Mouse (Mus musculus): Measurements from ENCODE around the gene Sf3b3. TPM values are rescaled to one million over a fixed set of nuclear protein-coding genes. Genes with fewer than 3 reads are reported as not detected.

The Sf3b3 gene
- polyA plus RNA-seq, 1 experiment from 2014 or later, result 133 TPM

DNA sequence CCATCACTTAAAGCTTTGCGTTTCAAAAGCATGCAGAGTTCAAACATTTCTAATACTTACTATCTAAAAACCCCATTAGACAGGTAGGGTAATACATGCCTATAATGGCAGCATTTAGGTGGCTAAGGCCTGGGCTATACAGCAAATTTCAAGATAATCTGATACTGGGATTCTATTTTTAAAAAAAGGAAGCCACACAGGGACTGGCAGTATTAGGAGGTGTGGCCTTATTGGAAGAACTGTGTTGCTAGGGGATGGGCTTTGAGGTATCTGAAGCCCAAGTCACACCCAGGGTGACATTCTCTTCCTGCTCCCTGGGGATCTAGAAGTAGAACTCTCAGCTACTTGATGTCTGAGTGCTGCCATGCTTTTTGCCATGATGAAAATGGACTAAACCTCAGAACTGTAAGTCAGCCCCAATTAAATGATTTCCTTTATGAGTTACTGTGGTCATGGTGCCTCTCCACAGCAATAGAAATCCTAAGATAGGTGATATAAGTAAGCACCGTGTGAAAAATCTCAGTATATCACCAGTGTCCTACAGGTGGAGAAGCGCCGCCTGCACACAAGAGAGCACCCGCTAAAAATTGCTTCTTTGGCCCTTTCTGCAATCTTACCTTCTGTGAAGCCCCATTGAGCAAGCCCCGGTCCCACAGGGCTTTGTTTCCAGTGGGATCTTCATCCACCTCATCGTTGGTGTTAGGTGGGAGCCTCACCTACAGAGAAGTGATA is 34.1 kb downstream of the Sf3b3 start:
- 96% methylated on average over 7 of the region's 7 CpGs for WGBS
- no peak overlapping the region for H3K4me2 ChIP-seq (replicated peaks)

DNA sequence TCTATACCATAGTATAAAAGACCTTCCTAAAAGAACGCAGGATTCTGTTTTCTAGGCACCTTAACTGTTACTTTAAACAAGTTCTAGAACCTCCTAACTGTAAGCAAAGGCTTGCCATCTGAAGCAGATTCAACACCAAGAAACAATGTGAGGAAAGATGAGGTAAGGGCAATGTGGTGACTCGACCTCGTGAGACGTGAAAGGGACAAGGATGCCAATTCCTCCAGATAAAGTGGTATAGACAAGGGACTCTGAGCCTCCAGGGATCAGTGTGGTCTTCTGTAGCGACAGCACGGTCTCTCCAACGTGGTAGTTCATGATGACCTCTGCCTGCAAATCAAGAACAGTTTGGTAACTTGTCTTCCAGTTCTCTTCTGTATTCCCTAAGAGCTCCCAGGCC is 34.8 kb downstream of the Sf3b3 start:
- H3K27me3 ChIP-seq, result no peaks in the 10 kb centered on the region
- WGBS, result 94% methylated on average over 7 of the region's 7 CpGs
- no peak overlapping the region for H3K4me2 ChIP-seq (replicated peaks)
- H3K27ac ChIP-seq, result no peak overlapping the region
- H3K9ac ChIP-seq (replicated peaks), result no peak overlapping the region
- no peak overlapping the region for H3K4me3 ChIP-seq (replicated peaks)
- no peak for ATAC-seq
- H3K9me3 ChIP-seq, result no peaks in the 10 kb centered on the region
- peaks cover 84% of the 10 kb centered on the region for H3K36me3 ChIP-seq
- H3K4me1 ChIP-seq (replicated peaks), result no peaks in the 10 kb centered on the region

More for the DNA sequence above, 34.1 kb downstream of the Sf3b3 start:
- no peaks in the 10 kb centered on the region for H3K27me3 ChIP-seq
- no peaks in the 10 kb centered on the region for H3K4me1 ChIP-seq (replicated peaks)
- peaks cover 91% of the 10 kb centered on the region for H3K36me3 ChIP-seq
- H3K4me3 ChIP-seq (replicated peaks), result no peak overlapping the region
- ATAC-seq, result no peak
- no peak overlapping the region for H3K9ac ChIP-seq (replicated peaks)
- no peaks in the 10 kb centered on the region for H3K9me3 ChIP-seq
- H3K27ac ChIP-seq, result no peak overlapping the region

DNA sequence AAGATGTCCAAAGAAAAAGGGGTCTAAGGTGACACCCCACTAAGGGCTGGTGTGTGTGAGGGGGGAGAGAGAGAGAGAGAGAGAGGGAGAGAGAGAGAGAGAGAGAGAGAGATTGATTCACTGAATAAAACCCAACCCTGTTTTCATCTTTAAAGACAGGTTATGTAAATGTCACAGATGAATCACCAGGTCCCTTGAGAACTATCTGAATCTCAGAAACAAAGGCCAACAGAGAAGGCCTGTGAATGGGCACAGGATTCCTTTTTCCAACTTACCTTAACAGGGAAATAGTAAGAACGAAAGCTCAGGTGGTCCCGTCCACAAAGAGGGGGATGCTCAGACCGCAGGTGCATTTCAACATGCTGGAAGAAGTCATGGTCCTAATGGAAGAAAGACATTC is 35.5 kb downstream of the Sf3b3 start:
- ATAC-seq, result no peak
- Histone ChIP-seq H3K27me3 (no peaks in the 10 kb centered on the region), H3K4me2 (replicated peaks) (no peak overlapping the region), H3K27ac (no peak overlapping the region), H3K9me3 (no peaks in the 10 kb centered on the region), H3K9ac (replicated peaks) (no peak overlapping the region), H3K4me1 (replicated peaks) (no peaks in the 10 kb centered on the region), H3K4me3 (replicated peaks) (no peak overlapping the region), H3K36me3 (peaks cover 78% of the 10 kb centered on the region)
- 97% methylated on average over 3 of the region's 3 CpGs for WGBS

DNA sequence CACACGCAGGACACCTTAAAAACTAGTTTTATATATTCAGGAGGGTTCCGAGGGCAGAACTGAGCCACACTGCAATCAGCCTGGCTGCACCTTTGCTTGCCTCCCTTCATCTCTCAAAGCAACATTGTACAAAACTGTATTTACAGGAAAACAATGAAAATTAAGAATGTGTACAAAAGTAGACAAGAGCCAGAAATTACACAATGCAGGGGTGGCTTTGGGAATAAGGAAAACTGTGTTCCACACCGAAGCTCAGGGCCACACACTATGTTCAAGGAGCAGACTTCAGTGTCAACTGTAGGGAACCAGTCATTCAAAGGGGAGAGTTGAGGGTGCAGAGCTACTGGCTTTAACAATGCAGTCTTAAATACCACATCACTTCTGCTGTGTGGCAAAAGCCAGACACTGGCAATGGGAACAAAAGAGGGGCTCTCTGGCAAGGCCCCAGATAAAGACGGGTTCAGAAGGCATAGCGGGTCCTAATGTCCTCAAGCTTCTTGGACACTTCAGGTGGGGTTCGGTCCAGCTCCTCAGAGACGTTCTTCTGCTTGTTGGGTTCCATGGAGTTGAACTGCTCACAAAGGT is 36.0 kb downstream of the Sf3b3 start:
- 85% methylated on average over 7 of the region's 7 CpGs for WGBS
- no peak overlapping the region for H3K9ac ChIP-seq (replicated peaks)
- no peaks in the 10 kb centered on the region for H3K27me3 ChIP-seq
- no peak overlapping the region for H3K4me2 ChIP-seq (replicated peaks)
- no peaks in the 10 kb centered on the region for H3K9me3 ChIP-seq
- H3K36me3 ChIP-seq, result peaks cover 73% of the 10 kb centered on the region
- no peak overlapping the region for H3K4me3 ChIP-seq (replicated peaks)
- H3K4me1 ChIP-seq (replicated peaks), result no peaks in the 10 kb centered on the region
- no peak overlapping the region for H3K27ac ChIP-seq
- no peak for ATAC-seq

DNA sequence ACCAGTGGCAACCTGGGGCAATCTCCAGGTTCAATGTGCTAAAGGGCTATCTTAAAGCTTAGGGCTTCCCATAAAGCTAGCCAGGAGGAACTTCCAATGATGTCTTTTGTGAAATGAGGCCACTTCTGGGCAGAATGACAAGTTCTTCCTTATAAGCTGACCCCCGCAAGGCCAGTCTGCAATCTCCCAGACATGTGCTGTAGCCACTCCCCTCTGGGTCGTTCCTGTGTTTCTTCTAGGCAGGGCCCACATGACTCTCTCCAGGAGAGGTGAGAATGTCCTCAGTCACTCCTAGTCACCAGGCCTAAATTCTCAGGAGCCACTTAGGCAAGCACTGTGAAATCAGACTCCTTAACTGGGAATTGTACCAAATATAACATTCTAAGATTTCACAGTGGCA is 36.8 kb downstream of the Sf3b3 start:
- no peaks in the 10 kb centered on the region for H3K4me1 ChIP-seq (replicated peaks)
- ATAC-seq, result no peak
- H3K36me3 ChIP-seq, result peaks cover 65% of the 10 kb centered on the region
- no peak overlapping the region for H3K4me3 ChIP-seq (replicated peaks)
- no peaks in the 10 kb centered on the region for H3K27me3 ChIP-seq
- H3K27ac ChIP-seq, result no peak overlapping the region
- no peak overlapping the region for H3K9ac ChIP-seq (replicated peaks)
- WGBS, result 70% methylated on average over 2 of the region's 2 CpGs
- no peaks in the 10 kb centered on the region for H3K9me3 ChIP-seq
- no peak overlapping the region for H3K4me2 ChIP-seq (replicated peaks)

DNA sequence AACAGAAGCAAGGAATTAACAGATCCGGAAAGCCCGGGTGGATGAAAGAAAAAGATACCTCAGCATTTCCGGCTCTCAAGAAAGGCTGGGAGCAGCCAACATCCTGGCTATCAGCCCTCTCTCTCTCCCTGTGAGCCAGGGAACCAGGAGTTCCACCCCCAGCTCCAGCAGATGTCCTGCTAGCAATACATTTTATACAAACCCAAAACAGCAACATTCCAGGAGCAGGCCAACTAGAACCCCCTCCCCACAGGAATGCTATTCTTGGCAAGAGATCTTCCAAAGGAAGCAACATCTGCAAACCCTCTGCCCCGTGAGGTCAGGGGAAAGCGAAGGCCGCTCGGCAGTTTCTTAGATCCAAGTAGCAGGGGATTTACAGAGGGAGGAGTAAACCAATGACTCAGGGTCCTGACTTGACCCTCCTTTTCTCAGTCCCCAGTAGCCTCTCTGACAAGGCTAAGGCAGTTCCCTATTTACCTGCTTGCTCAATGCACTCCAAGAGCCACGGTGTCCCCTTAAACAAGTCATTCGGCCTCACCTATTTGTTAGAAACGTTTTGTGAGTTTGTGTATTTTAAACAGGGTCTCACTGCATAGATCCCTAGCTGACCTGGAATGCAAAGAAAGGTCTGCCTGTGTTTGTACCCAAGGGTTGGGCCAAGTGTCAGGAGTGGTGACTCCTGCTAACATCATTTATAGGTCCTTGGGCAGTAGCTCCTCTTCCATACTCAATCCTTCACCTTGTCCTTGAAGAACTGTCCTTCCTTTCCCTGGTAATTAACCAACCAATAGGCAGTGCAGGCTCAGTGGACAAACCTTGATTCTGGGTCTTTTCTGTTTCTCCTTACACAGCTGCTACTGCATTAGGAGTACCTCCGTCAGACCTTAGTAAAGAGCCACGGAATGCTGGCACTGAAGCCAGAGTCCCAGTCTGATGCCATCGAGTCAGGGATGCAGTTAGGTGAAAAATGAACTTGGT is 37.8 kb downstream of the Sf3b3 start:
- Histone ChIP-seq H3K36me3 (peaks cover 55% of the 10 kb centered on the region), H3K27ac (no peak overlapping the region), H3K4me1 (replicated peaks) (no peaks in the 10 kb centered on the region), H3K9me3 (no peaks in the 10 kb centered on the region), H3K4me2 (replicated peaks) (no peak overlapping the region), H3K4me3 (replicated peaks) (no peak overlapping the region), H3K9ac (replicated peaks) (no peak overlapping the region), H3K27me3 (no peaks in the 10 kb centered on the region)
- 71% methylated on average over 13 of the region's 13 CpGs for WGBS
- ATAC-seq, result no peak

DNA sequence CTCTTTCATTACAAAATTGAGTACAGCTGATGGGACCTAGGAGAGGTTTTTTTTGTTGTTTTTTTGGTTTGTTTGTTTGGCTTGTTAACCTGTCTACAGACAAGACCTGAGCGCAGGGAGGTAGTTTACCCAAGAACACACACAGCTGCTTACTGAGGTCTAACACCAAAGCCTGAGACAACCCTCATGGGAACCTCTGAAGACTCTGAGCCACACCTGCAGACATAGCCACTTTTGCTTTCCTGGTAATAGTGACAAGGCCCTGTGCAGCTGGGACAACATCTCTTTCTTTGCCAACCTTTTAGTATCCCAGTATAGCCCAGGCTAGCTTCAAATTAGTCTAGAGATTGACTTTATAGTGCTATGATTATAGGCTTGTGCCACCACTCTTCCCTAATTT is 40.4 kb downstream of the Sf3b3 start:
- Histone ChIP-seq H3K4me1 (replicated peaks) (no peaks in the 10 kb centered on the region), H3K36me3 (peaks cover 28% of the 10 kb centered on the region), H3K4me3 (replicated peaks) (no peak overlapping the region), H3K4me2 (replicated peaks) (no peak overlapping the region), H3K9me3 (no peaks in the 10 kb centered on the region), H3K27ac (no peak overlapping the region), H3K27me3 (no peaks in the 10 kb centered on the region), H3K9ac (replicated peaks) (no peak overlapping the region)
- ATAC-seq, result no peak
- whole genome bisulfite sequencing, result 100% methylated on average over 1 of the region's 1 CpGs

DNA sequence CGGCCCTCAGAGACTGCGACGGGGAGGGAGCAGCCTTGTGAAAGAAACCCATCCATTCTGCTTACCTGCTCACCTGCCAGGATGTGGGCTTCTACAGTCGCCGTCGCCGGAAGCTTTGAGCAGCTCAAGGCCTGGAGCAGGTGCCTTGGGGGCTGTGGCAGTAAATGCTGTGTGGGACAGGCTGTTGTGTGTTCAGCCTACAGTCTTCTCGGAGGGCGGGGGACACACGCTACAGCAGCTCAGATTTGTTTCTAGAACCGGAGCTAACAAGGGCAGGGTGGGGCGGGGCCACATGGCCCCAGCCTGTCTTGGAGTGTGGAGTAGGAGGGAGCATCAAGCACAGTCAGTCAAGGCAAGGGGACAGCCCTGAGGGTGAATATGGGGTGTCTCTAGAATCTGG is 40.9 kb downstream of the Sf3b3 start, which contains the start of gene Il34:
Gene Il34, minus strand, starts transcription at position 256 of the 400 bp plus-strand sequence.
- Histone ChIP-seq H3K27me3 (no peaks in the 10 kb centered on the region), H3K9ac (replicated peaks) (no peak within 1 kb of the TSS)

DNA sequence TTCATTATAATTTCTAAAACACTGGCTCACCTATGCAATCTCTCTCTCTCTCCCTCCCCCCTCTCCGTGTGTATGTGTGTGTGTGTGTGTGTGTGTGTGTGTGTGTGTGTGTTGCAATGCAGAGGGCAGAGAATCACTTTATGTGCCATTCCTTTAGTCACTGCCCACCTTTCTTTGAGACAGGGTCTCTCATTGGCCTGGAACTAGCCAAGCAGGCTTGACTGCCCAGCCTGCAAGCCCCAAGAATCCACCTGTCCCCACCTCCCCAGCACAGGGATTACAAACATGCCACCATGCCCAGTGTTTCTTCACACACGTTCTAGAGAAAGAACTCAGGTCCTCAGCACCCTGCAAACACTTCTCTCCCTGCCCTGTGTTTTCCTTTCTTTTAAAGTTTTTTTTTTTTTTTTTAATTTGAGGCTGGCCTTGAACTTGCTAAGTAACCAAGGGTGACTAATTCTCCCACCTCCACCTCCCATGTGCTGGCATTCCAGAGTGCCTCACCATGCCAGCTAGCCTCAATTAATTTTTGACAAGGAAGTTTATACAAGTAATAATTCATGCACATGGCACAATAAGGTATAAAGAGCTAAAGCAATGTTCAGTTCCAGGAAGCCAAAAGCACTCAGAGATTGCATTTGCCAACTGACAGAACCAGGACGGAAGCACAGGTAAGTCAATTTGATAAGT is 41.6 kb downstream of the Sf3b3 start:
- no peak overlapping the region for H3K27ac ChIP-seq
- WGBS, result 70% methylated on average over 3 of the region's 3 CpGs

More for the DNA sequence above, 40.9 kb downstream of the Sf3b3 start, which contains the start of gene Il34:
- no peak within 1 kb of the TSS for H3K4me2 ChIP-seq (replicated peaks)
- 47% methylated on average over 12 of the region's 12 CpGs for WGBS
- H3K36me3 ChIP-seq, result peaks cover 24% of the 10 kb centered on the region
- H3K9me3 ChIP-seq, result no peaks in the 10 kb centered on the region
- H3K4me3 ChIP-seq (replicated peaks), result no peak within 1 kb of the TSS
- H3K4me1 ChIP-seq (replicated peaks), result no peaks in the 10 kb centered on the region
- ATAC-seq, result no peak
- H3K27ac ChIP-seq, result no peak within 1 kb of the TSS

DNA sequence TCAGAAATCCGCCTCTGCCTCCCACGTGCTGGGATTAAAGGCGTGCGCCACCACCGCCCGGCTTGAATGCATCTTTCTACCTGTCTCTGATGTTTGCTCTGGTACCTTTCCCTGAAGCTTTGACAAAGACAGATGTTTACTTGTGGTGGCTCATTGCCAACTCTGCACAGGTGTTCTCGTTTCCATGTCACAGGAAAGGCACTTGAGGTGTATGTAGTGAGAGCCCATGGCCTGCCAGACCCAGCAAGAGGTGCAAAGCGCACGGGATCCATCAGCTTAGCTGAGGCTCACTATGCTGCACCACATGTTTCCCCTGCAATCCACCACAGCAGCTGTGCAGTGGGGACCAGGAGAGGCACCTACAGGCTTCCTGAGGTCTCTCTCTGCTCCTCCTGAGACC is 42.7 kb downstream of the Sf3b3 start:
- Histone ChIP-seq H3K9me3 (no peaks in the 10 kb centered on the region), H3K27me3 (no peaks in the 10 kb centered on the region), H3K27ac (no peak overlapping the region), H3K36me3 (peaks cover 6% of the 10 kb centered on the region), H3K4me2 (replicated peaks) (no peak overlapping the region), H3K4me3 (replicated peaks) (no peak overlapping the region), H3K9ac (replicated peaks) (no peak overlapping the region), H3K4me1 (replicated peaks) (no peaks in the 10 kb centered on the region)
- no peak for ATAC-seq
- 92% methylated on average over 9 of the region's 9 CpGs for WGBS

More for the DNA sequence above, 41.6 kb downstream of the Sf3b3 start:
- Histone ChIP-seq H3K27me3 (no peaks in the 10 kb centered on the region), H3K36me3 (peaks cover 17% of the 10 kb centered on the region), H3K9ac (replicated peaks) (no peak overlapping the region), H3K4me2 (replicated peaks) (no peak overlapping the region), H3K9me3 (no peaks in the 10 kb centered on the region), H3K4me1 (replicated peaks) (no peaks in the 10 kb centered on the region), H3K4me3 (replicated peaks) (no peak overlapping the region)
- ATAC-seq, result no peak

DNA sequence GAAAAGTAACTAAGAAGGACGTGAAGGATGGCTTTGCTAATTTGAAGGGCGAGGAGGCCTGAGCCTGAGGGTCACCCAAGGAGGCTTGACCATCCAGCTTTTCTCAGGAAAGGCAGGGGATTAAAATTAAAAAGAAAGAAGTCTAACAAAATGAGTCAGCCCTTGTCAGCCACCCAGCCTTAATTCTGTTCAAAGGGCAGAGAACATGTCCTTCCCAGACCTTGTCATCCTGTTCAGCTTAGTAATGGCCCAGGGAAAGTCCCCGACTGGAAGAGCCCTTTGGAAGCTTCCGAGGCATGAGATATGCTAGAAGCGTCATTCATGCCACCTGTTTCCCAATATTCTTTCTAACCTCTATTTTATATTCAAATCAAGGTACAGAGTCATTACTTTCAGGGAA is 43.6 kb downstream of the Sf3b3 start:
- Histone ChIP-seq H3K9me3 (no peaks in the 10 kb centered on the region), H3K4me3 (replicated peaks) (no peak overlapping the region), H3K27me3 (no peaks in the 10 kb centered on the region), H3K9ac (replicated peaks) (no peak overlapping the region), H3K4me1 (replicated peaks) (no peaks in the 10 kb centered on the region), H3K36me3 (no peaks in the 10 kb centered on the region), H3K4me2 (replicated peaks) (no peak overlapping the region), H3K27ac (no peak overlapping the region)
- no peak for ATAC-seq
- 77% methylated on average over 5 of the region's 5 CpGs for WGBS
